Mouse (Mus musculus): ENCODE data around the gene Ctbp2.

DNA sequence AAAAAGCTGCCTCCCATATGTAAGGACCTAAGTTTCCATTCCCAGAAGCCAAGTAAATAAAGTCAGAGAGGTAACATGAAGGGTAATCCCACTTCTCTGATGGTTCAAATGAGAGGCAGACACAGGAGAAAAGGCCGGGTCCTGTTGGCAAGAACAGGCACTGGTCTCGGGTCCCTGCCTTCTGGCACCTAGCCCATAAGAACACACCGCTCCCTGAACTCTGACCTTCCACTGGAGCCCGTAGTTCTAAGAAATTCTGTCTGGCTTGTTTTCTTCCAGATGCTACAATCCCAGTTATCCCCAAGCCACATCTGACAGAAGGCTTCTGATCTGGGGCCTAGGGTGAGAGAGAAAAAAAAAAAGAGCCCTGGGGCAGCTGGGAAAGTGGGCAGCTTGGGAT is 35.7 kb downstream of the Ctbp2 start:
- TF ChIP-seq MAFK (IDR thresholded peaks at IDR 0.05; ENCODE audit: insufficient read depth, low read depth, low read length), result no peak
- TF ChIP-seq ZC3H11A (IDR thresholded peaks at IDR 0.05; ENCODE audit: borderline replicate concordance, low read depth, low read length), result no peak
- no peak for TF ChIP-seq ZNF384 (IDR thresholded peaks at IDR 0.05; ENCODE audit: low read depth, low read length)
- no peak for TF ChIP-seq HCFC1 (IDR thresholded peaks at IDR 0.05; ENCODE audit: borderline replicate concordance, insufficient read depth, low read length)
- TF ChIP-seq CHD2 (IDR thresholded peaks at IDR 0.05; ENCODE audit: low read depth, low read length), result no peak
